Mouse (Mus musculus) bone marrow, adult 2 months (tissue): ENCODE data around the gene Zc3h6. TPM values are rescaled to one million over a fixed set of nuclear protein-coding genes. Genes with fewer than 3 reads are reported as not detected.
A peak's percentile ranks its signal among the peaks of the same experiment; 100 is the strongest.

Experiments
- H3K27ac ChIP-seq: fragments of 200-500 bp; 2 replicates; pipeline ENCODE4 v1.5.1; 2012; ENCODE audit warnings: low read depth, mild to moderate bottlenecking, control low read depth, inconsistent platforms, low read length; ENCODE audit not compliant: control insufficient read depth, poor library complexity, insufficient read depth
- H3K4me1 ChIP-seq: fragments of 200-500 bp; 2 replicates; pipeline ENCODE4 v1.6.1; 2011; ENCODE audit warnings: low read length; ENCODE audit not compliant: control insufficient read depth, insufficient read depth
- H3K4me3 ChIP-seq: fragments of 200-500 bp; replicated peaks from 2 replicates; pipeline ENCODE3; 2011; ENCODE audit warnings: mild to moderate bottlenecking, low read depth, low read length, control low read depth; ENCODE audit not compliant: control insufficient read depth
- CTCF ChIP-seq: fragments of 200-500 bp; IDR thresholded peaks from 2 replicates; pipeline ENCODE4 v1.5.1; 2011; ENCODE audit warnings: low read length, control low read depth; ENCODE audit not compliant: control insufficient read depth, insufficient read depth
- POLR2A ChIP-seq: fragments of 200-500 bp; IDR thresholded peaks from 2 replicates; pipeline ENCODE4 v1.6.1; 2011; ENCODE audit warnings: low read depth, mild to moderate bottlenecking, control low read depth, low read length, borderline replicate concordance; ENCODE audit not compliant: control insufficient read depth
- WGBS: fragments of 180-500 bp; shearing (Covaris S2); methylation state at CpG from one replicate; pipeline ENCODE4 v1.1.7; 2018; 5-methylcytosine and 5-hydroxymethylcytosine counted together
- polyA plus RNA-seq: library from polyadenylated mRNA; stranded (reverse); fragments of >200 nt; gene quantifications from 2 replicates; pipeline ENCODE4 v1.2.4, GENCODE M21; 2011; ENCODE audit warnings: low replicate concordance; ENCODE audit not compliant: missing spikeins, insufficient read depth, insufficient read length

Gene Zc3h6
- polyA plus RNA-seq, 1 experiment: 2.3 TPM

DNA sequence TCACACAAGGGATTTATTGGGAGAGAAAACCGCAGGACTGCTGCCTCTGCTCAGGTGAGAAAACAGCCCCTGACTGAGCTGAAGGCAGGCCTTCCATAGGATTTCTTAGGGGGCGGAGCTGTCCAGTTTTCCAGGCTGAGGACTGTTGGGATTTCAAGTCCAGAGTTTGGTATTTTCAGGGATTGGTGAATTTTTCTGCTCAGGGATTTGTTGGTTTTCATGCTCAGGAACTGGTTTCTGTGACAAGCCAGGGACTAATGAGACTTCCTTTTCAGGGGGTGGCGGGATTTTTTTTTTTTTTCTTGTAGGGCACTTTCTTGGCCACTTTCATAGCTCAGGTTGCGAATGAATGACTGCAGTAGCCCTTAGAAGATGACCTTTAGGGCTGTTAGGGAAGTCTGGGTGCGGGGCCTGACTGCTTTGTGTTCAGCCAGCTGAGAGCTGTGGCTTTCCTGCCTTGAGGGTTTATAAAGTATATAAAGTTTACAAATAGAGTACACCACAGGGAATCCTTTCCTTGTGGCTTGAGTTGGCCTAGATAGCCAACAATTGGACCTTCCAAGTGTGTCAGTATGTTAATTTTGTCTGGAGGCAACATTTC, 1.6 kb upstream of the Zc3h6 start:
- 60% methylated on average over 5 of the region's 5 CpGs for WGBS
- Histone ChIP-seq H3K27ac (no peak overlapping the region), H3K4me1 (no peaks in the 10 kb centered on the region; the same call in 1 of the 2 replicates)

DNA sequence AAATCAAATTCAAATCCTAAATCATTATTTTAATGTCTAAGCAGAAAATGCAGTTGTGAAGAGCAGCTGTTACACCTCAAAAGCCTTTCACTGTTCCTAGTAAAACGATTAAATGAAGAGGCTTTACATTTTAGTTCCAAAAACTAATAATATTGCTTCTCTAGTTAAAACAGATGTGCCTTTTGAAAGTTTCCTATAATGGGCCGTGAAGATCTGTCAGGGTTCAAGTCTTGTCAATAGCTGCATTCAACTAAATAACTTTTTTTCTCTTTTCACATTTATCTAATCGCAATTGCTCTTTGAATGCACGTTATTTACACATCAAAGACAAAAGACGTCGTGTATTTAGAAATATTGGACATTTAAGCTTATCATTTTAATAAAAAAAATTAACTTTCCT, 966 bp upstream of the Zc3h6 start:
- no peak overlapping the region for H3K4me3 ChIP-seq
- WGBS: 19% methylated on average over 6 of the region's 6 CpGs
- no peak overlapping the region for H3K27ac ChIP-seq
- TF ChIP-seq POLR2A: no peak
- no peak for TF ChIP-seq CTCF
- no peaks in the 10 kb centered on the region; the same call in 1 of the 2 replicates for H3K4me1 ChIP-seq

More for the DNA sequence above, 1.6 kb upstream of the Zc3h6 start:
- TF ChIP-seq CTCF (no peak), POLR2A (no peak)
- no peak overlapping the region for H3K4me3 ChIP-seq

DNA sequence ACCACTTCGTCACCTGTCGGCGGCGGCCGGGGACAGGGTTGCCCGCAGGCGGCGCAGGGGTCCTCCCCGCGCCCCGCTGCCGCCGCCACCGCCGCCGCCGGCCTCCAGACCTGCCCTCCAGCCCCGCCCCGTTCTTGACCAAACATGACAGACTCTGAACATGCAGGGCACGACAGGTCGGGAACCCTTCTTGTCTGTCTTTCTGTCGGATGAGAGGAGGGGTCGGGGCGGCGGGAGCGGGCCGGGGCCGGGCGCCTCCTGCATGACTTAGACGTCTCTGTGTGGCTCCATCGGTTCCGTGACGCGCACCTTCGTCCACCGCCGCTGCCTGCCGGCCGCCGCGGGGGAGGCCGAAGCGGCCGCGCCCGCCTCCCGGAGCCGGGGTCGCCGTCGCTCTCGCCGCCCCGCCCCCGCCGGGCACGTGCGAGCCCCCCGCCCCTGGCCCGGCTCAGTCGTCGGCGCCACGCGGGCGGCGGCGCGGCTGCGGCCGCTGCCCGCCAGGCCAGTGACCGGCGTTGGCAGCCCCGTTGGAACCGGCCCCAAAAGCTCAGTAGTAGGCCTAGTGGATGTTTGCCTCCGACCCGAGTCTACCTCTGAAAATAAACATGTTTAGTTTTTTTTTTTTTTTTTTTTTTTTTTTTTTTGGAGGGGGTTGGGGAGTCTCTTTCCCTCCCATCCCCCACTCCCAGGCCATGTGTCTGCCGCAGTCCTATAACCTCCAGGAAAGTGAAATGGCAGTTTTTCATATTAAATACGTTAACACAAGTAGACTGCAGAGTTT, 649 bp downstream of the Zc3h6 start, which contains the start of gene Gm10762:
Gene Gm10762 (minus strand): TSS at position 65 of the 781 bp plus-strand sequence.
- H3K4me1 ChIP-seq: no peaks in the 10 kb centered on the region; the same call in 1 of the 2 replicates
- H3K4me3 ChIP-seq: peak within 1 kb of the TSS; percentile 93
- WGBS: 4% methylated on average over 80 of the region's 80 CpGs
- TF ChIP-seq CTCF (no peak), POLR2A (peak; percentile 16; the same call in 1 of the 2 replicates)
- peak within 1 kb of the TSS; percentile 100 for H3K27ac ChIP-seq

DNA sequence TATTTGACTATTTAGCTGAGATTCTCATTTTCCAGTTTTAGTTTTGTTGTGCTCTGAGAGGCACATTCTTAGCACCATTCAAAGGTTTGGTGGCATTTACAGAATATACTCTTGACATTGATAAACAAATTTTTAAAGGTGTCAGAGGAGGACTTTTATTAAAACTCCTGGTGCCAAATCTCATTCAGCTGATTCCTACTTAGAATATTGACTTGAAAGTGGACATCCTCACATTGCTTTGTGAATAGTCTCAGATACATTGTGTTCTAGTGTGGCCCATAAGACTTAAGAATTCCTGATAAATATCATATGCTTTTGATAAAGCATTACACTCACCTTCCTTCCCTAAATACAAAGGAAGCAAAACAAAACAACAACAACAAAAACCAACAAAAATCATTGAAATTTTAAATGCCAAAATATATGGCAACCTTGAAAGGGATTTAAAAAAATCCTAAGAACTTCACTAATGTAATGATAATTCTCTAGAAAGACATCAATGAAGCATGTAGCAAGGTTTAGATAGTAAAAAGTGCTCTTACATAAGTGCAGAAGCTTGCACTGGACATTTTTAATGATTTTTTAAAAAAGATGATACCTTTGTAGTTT, 1.4 kb downstream of the Zc3h6 start:
- H3K4me1 ChIP-seq: no peaks in the 10 kb centered on the region; the same call in 1 of the 2 replicates
- H3K27ac ChIP-seq: no peak overlapping the region
- H3K4me3 ChIP-seq: no peak overlapping the region
- no peak for TF ChIP-seq POLR2A
- TF ChIP-seq CTCF: no peak

DNA sequence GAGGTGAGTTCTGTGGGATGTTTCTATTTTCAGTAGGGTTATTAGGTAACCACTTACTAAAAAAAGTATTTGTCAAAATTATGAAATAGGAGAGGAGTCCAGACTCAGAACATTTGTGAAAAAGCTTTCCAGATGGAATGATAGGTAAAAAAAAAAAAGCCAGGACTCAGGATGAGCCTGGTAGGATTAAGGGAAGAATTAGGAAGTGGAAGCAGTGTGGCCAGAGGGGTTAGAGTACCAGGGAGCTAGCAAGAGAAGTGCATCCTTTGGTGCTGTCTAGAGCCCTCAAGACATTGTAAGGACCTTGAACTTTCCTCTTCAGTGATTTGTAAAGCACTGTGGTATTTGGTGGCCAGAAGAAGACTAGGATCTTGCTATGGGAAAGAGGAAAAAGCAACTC, 5.1 kb downstream of the Zc3h6 start:
- no peak overlapping the region for H3K27ac ChIP-seq
- no peak overlapping the region for H3K4me3 ChIP-seq
- H3K4me1 ChIP-seq: no peaks in the 10 kb centered on the region; the same call in 1 of the 2 replicates
- no peak for TF ChIP-seq CTCF
- no peak for TF ChIP-seq POLR2A

DNA sequence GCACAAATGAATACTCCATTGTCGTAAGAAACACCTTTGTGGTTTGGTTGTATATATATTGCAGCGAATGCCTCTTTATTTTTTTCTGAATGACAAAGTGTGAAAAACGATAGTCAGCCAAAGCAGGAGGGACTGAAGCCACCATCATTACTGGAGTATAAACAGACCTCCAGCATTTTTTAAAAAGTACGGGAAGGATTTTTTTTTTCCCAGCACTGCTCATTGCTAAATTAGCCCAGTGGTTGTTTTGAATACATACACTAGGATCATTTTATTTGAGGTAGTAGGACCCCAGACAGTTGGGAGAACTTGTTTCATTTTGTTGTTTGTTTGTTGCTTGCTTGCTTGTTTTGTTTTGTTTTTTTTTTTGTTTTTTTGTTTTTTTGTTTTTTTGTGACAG, 8.4 kb downstream of the Zc3h6 start:
- H3K4me1 ChIP-seq: no peaks in the 10 kb centered on the region
- H3K27ac ChIP-seq: no peak overlapping the region
- no peak overlapping the region for H3K4me3 ChIP-seq
- WGBS: 88% methylated on average over 4 of the region's 4 CpGs
- TF ChIP-seq CTCF (no peak), POLR2A (no peak)

DNA sequence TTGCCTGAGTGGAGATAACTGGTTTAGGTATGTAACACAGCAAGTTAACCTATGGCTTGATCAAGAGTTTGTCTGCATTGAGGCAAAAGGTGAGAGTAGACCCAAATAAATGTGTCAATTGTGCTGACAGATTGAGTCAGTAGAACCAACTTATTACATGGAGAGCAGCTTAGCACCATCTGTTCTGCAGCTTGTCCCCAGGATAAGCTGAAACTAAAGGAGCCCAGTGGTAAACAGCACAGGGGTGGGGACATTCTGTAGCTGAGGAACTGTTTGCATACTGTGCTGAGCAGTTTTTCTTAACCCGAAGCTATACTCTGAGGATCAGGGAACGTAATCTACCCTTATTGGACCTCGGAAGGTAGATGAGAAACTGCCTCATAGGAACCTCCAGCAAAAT, 17.5 kb downstream of the Zc3h6 start:
- Histone ChIP-seq H3K27ac (no peak overlapping the region), H3K4me3 (no peak overlapping the region), H3K4me1 (no peaks in the 10 kb centered on the region)
- WGBS: 88% methylated on average over 3 of the region's 3 CpGs
- no peak for TF ChIP-seq POLR2A

DNA sequence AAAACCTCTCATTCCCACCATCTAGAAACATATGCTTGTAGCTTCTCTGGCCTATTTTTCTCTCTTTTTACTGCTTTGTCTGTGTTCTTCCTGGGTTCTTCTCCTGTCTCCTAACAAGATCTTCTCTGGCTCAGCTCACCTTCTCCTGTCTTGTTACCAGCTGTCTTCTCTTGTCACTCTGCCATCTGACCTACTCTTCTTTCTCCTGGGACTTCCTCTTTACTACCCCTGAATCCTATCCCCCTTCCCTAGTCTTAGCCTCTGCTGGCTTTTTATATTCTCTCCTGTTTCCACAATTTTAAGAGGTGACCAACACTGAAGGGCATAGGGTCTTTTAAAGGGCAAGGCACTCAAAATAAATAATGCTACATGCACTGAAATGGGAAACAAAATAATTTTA, 37.7 kb downstream of the Zc3h6 start:
- Histone ChIP-seq H3K4me1 (no peaks in the 10 kb centered on the region; the same call in 1 of the 2 replicates), H3K4me3 (no peak overlapping the region), H3K27ac (no peak overlapping the region)
- no peak for TF ChIP-seq CTCF
- no peak for TF ChIP-seq POLR2A
